Mouse (Mus musculus) lung, postnatal 4 days (tissue): ENCODE measurements around the gene 4930435E12Rik.

Experiments
- DNase-seq, 2 experiments: peaks; one replicate each; pipeline ENCODE4 v3.0.0; 2021

Gene 4930435E12Rik

GRCm38 (mm10) chr16:38768386-38768785 is 60.2 kb downstream of the 4930435E12Rik start:
- DNase-seq: no peak

DNA sequence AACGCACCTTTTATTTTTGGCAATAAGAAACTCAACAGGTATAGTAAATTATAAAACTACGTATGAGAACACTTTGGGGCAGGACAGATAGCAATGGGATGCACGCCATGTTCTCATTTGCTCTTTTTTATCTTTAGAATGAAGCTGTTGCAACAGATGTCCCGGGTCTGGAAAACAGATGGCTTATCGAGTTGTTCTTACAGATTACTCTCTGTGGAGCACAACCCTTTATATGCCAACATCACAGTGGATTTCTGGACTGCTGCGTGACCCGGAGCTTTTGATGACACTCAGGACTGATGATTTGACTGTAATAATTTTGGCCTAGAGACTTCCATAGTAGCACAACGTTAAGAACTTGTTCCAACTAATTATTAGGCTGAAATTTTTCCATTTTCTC is 60.8 kb downstream of the 4930435E12Rik start:
- peak in 1 of 2 experiments; percentile 59 for DNase-seq

- no peak for DNase-seq
Observed at GRCm38 (mm10) chr16:38766671-38767070, 61.9 kb downstream of the 4930435E12Rik start.

GRCm38 (mm10) chr16:38763508-38763907 is 65.0 kb downstream of the 4930435E12Rik start:
- DNase-seq: no peak

DNA sequence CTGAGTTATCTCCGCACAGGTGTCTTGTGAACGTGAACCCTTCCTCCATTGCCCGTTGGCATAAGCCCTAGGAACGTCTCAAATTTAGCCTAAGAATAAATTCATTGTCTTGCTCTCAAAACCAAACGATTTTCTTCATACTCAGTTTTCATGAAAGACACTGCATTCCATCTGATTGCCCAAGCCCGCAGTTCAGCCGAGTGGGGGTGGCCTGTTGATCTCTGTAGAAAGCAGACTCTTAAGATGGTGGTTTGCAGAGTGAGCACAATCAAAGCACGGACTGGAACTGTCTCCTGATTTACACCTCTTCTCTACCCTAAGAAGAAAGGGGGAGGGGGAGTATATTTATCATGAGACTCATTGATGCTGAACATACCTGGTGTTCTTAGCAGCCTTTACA is 66.1 kb downstream of the 4930435E12Rik start:
- DNase-seq: peak in 1 of 2 experiments; percentile 70
